Mouse (Mus musculus) CH12.LX (cell line): Measurements from ENCODE around the gene Clca2.

ENCODE experiments used
- CTCF ChIP-seq, 2 experiments: IDR thresholded peaks in 1 of 2; conservative IDR thresholded peaks in 1 of 2; 2 replicates each; pipeline ENCODE4 v1.5.1; 2011 to 2012; ENCODE audit warnings: low read depth in 2 of 2, low read length in 2 of 2, improper control_type of control experiment in 1 of 2, inconsistent platforms in 1 of 2, mild to moderate bottlenecking in 1 of 2, moderate library complexity in 1 of 2
- EP300 ChIP-seq: IDR thresholded peaks from 2 replicates; pipeline ENCODE4 v1.6.1; 2011; ENCODE audit warnings: low read length, improper control_type of control experiment
- IRF4 ChIP-seq: IDR thresholded peaks from 2 replicates; pipeline ENCODE4 v1.6.1; 2014; ENCODE audit warnings: low read depth, mild to moderate bottlenecking, inconsistent platforms, low read length, improper control_type of control experiment
- MAZ ChIP-seq: IDR thresholded peaks from 2 replicates; pipeline ENCODE4 v1.6.1; 2012; ENCODE audit warnings: low read depth, mild to moderate bottlenecking, inconsistent platforms, low read length, improper control_type of control experiment, moderate library complexity
- PAX5 ChIP-seq: IDR thresholded peaks from 2 replicates; pipeline ENCODE4 v1.6.1; 2012; ENCODE audit warnings: low read length, inconsistent platforms, mixed read lengths
- ZC3H11A ChIP-seq: IDR thresholded peaks from 2 replicates; pipeline ENCODE4 v1.6.1; 2012; ENCODE audit warnings: low read depth, mild to moderate bottlenecking, inconsistent platforms, low read length, improper control_type of control experiment

GRCm38 (mm10) chr3:145099291-145099690 lies at the start of gene Clca2:
- TF ChIP-seq ZC3H11A (no peak), CTCF (conservative IDR thresholded peaks at IDR 0.05 in 1 of 2, IDR thresholded peaks at IDR 0.05 in 1 of 2; ENCODE audit: low read depth in 2 of 2, low read length in 2 of 2) (no peak), MAZ (no peak), EP300 (no peak), PAX5 (no peak), IRF4 (no peak)
